Mouse (Mus musculus): Measurements from ENCODE around the gene Ube4a.

- TF ChIP-seq GATA1 (IDR thresholded peaks at IDR 0.05; ENCODE audit: borderline replicate concordance, low read length) (no peak), FLI1 (IDR thresholded peaks at IDR 0.05; ENCODE audit: low read length) (no peak)
Observed at GRCm38 (mm10) chr9:44905620-44906019, 59.8 kb downstream of the Ube4a start.
